Mouse (Mus musculus): ENCODE data around the gene 1700092M07Rik.
"Not testable (repeated sequence)": the region's sequence is repeated elsewhere in the genome, so short reads cannot be mapped to it uniquely, and the experiment has no call there.

The 1700092M07Rik gene

DNA sequence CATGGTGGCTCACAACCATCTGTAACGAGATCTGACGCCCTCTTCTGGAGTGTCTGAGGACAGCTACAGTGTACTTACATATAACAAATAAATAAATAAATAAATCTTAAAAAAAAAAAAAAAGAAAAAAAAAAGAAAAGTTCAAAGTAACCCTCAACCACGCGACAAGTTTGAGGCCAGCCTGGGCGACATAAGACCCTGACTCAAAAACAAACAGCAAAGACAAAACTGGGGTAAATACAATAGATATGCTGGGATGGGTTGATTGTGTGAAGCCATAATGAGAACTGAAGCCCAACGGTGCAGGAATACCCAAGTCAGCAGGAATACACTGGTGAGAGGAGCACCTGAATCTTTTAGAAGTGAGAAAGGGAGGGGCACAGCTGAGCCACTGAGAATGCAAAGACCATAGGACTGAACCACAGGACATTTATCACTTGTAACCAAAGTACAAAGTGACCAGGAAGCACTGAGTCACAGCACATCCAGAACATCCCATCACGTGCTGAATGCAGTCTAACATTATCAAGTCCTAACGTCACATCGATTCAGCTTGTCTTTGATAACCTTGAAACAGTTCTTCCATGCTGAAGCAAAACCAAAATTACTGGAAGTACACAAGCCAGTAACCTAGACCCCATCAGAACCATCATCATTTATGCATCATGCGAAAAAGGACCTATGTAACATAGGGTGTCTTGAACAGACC lies 23.6 kb upstream of the 1700092M07Rik start:
- no peak for DNase-seq (ENCODE audit: low spot score in 2 of 2)

DNA sequence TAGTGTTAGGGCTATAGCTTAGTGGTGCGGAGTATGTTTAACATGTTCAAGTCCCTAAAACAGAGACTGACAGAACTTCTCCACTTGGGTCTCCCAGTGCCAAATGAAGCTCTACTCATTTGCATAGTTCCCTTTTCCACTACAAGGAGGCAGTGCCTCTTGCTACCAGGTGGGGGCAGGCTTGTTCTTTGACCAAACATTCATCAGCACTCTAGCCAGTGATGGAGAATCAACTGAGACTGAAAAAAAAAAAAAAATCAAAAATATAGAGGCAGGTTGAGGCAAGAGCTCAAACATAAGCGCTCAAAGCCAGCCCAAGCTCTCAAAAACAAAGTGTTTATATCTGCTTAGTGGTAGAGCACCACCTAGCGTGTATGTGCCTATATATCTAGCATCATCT lies 22.2 kb upstream of the 1700092M07Rik start:
- DNase-seq (ENCODE audit: low spot score in 2 of 2) = no peak

- DNase-seq (ENCODE audit: low spot score in 2 of 2) = not testable (repeated sequence)
Observed at GRCm38 (mm10) chr19:8719037-8719436, 21.5 kb upstream of the 1700092M07Rik start.

DNA sequence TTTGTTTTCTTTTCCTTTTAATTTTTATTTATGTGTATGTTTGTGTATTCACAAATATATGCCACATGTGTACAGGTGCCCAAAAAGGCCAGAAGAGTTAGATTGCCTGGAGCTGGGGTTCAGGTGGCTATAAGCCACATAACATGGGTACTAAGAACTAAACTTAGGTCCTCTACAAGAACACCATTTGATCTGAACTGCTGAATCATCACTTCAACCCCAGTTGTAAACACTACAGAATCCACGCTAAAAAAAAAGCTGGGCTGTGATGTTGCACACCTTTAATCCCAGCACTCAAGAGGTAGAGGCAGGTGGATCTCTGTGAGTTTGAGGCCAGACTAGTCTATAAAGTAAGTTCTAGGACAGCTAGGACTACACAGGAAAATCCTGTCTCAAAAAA lies 19.1 kb upstream of the 1700092M07Rik start:
- no peak for DNase-seq (ENCODE audit: low spot score in 2 of 2)

- DNase-seq (ENCODE audit: low spot score in 2 of 2) = no peak
Observed at GRCm38 (mm10) chr19:8722021-8722420, 18.5 kb upstream of the 1700092M07Rik start.

DNA sequence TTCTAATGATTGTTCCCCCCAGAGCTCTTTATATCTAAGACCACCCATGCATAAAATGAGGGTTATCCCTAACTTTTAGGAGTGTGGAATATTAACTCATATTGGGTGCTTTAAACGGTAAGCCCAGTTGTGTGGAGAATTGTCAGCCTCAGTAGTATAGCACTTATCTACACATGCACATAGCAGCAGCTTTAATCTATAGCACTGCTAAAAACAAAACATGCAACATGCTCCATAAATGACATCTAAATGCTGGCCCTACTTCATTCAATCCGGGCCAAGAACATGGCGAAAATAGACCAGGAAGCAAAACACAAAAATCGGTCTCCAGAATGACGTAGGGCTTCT lies 18.0 kb upstream of the 1700092M07Rik start:
- DNase-seq (ENCODE audit: low spot score in 2 of 2) = no peak

- peak; percentile 91 to 95 for DNase-seq (ENCODE audit: low spot score in 2 of 2)
Observed at GRCm38 (mm10) chr19:8722907-8723573, 17.5 kb upstream of the 1700092M07Rik start, which contains the start of gene Slc3a2. Gene Slc3a2 (minus strand): TSS chr19:8723369.

DNA sequence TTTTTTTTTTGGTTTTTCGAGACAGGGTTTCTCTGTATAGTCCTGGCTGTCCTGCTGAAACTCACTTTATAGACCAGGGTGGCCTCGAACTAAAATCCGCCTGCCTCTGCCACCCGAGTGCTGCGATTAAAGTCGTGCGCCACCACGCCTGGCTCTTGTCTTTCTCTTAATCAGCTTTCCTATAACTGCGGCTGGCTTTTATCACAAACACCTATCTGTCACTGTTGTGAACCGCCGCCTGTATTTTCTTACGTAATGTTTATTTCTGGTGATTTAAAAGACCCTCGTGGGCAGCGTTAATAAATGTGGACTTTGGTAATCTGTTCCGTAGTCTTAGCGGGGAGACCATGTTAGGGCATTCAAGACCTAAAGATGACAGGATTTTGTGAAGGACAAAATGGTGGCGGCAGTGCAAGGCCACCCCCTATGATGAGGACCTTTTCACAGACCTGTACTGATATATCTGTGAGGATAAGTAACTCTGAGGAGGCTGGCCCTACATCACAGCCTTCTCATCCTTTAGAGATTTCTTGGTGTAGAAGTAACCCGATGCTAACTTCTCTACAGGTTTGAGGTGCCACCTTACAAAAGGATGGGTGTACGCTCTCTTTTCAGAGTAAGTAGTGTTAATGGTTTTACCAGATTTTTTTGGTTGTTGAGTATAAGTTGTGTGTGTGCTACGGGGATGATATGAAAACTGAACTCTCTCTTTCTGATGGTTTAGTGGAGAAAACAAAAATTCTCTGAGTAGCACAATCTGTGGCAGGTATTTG lies 16.8 kb upstream of the 1700092M07Rik start:
- no peak for DNase-seq (ENCODE audit: low spot score in 2 of 2)

DNA sequence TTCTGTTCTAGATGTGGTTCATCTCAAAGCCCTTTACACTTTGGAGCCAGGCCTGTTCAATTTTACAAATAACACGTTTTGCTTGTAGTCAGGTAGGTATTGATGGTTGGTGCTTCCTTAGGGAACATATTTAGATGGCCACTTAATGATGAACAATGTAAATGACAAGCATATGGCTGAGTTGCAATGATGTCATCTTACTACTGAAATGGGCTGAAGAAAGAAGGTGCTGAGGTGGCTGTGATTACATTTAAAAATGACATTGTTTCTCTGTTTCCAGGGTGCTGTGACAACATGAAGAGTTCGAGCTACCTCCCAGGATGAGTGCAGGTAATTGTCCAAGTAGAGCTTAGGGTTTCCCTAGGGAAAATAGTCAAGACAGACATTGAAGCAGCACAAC lies 16.1 kb upstream of the 1700092M07Rik start:
- DNase-seq (ENCODE audit: low spot score in 2 of 2) = no peak

GRCm38 (mm10) chr19:8725081-8725613 lies 15.4 kb upstream of the 1700092M07Rik start:
- DNase-seq (ENCODE audit: low spot score in 2 of 2) = no peak

DNA sequence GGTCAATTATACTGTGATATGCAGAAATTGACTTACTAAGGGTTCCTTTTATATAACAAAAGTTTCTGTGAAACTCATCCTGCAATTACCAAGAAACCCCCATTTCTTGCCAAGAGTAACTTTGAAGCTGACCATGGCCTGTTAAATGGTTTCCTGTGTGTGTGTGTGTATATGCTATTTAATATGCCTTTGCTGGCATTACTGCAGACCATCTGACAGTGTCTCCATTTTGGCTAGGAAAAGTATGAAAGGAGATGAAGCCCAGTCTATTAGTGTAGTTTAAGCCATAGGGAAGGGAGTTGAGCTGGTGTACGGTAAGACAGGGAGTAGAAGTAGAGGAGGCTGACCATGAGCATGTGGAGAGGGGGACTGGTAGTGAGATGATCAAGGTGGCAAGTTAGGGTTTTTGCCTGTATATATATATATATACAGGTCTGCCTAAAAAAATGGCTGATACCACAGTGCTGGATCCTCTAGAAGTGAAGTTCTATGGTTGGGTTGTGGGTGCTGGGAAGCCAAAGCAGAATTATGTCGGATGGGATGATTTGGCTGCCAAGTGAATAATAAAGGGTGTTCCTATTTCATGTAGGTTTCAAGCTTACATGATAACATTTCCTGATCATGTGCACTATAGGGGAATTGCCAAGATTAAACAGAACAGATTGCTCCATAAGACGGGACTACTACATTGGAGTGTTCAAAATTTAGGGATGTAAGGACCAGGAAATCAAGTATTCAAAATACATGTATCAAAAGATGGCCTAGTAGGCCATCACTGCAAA lies 13.7 kb upstream of the 1700092M07Rik start:
- DNase-seq (ENCODE audit: low spot score in 2 of 2) = no peak

- no peak for DNase-seq (ENCODE audit: low spot score in 2 of 2)
Observed at GRCm38 (mm10) chr19:8727495-8728114, 12.9 kb upstream of the 1700092M07Rik start.

- DNase-seq (ENCODE audit: low spot score in 2 of 2) = not testable (repeated sequence)
Observed at GRCm38 (mm10) chr19:8728335-8729099, 12.0 kb upstream of the 1700092M07Rik start.

GRCm38 (mm10) chr19:8734334-8734733 lies 6.2 kb upstream of the 1700092M07Rik start:
- DNase-seq (ENCODE audit: low spot score in 2 of 2) = no peak

DNA sequence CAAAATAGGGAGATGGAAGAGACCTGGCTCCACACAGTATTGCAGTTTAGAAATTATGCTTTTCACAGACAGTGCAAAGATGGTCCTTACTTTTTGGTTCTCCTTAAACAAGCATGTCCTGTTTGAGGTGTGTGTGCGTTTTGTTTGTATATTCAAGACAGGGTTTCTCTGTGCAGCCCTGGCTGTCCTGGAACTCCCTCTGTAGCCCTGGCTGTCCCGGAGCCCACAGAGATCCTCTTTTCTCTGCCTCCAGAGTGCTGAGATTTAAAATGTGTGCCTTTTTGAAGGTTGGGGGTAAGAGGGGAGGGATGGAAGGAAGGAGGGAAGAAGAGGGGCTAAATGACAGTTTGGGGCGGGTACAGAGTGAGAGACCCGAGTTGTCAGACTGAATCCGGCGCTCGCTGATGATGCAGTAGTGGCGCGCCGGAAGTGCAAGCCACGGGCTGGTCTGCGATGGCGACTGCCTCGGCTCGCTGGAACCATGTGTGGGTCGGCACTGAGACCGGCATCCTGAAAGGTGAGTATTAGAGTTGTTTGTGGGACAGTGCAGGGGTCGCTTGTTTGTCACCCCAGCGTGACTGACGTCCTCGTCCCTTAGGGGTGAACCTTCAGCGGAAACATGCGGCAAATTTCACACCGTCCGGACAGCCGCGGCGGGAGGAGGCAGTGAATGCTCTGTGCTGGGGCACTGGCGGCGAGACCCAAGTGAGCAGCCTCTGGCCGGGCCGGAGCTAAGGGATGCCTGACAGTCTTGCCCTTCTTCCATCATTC lies 4.9 kb upstream of the 1700092M07Rik start, which contains the start of gene Wdr74:
Gene Wdr74 (plus strand): TSS at position 439 of the 771 bp plus-strand sequence.
- DNase-seq (ENCODE audit: low spot score in 2 of 2) = peak; percentile 81 to 90

- DNase-seq (ENCODE audit: low spot score in 2 of 2) = no peak
Observed at GRCm38 (mm10) chr19:8736160-8736467, 4.4 kb upstream of the 1700092M07Rik start.

DNA sequence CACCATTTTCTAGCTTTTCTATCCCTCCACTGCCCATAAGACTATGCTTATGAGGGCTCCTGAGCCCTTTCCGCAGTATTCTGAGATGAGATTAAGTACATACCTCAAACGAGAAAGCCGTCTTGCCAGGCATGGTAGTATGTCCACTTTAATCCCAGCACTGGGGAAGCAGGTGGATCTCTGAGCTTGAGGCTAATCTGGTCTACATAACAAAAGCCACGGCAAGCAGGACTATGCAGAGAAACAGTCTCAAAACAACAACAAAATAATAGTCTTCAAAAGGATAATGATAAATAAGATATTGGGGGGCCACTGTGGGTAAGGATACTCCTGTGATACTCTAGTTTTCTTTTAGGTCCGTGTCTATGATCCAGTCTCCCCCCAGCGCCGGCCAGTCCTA lies 1.6 kb upstream of the 1700092M07Rik start:
- DNase-seq (ENCODE audit: low spot score in 2 of 2) = no peak

- DNase-seq (ENCODE audit: low spot score in 2 of 2) = no peak
Observed at GRCm38 (mm10) chr19:8739646-8740045, 872 bp upstream of the 1700092M07Rik start.

DNA sequence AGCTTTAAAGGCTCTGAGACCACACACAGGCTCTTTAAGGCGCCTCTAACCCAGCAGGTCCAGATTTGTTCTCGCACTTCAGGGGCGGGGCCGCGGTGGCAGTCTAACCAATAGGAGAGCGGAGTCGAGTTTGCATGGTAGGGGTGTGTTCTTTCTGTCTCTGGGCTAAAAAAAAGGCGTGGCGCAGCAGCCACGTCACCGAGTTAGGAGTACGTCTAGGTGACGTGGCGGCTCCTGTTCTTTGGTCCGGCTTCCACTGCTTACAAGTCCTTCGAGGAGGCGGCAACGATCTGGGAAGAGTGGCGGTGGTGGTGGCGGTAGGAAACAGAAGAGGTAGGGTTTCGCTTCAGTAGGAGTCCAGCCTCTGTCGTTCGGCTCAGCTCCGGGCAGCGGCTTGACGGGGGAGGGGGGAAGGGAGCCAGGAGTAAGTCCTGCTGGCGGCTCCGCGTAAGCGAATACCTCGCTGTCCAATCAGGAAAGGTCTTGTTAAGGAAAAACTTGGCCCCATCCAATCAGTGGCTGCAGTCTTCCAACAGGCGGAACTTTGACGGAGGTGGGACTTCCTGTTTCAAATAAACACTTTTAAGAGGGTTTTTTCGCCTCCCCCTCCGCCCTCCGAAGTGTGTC lies 838 bp downstream of the 1700092M07Rik start, which contains the start of gene Stx5a:
Gene Stx5a (plus strand): TSS at position 171 of the 627 bp plus-strand sequence.
- peak; percentile 91 to 95 for DNase-seq (ENCODE audit: low spot score in 2 of 2)

All from urinary bladder, adult 18-20 months (tissue).